Mouse (Mus musculus): Measurements from ENCODE around the gene Slc30a3. TPM values are rescaled to one million over a fixed set of nuclear protein-coding genes. Genes with fewer than 3 reads are reported as not detected.

The Slc30a3 gene
- not detected in 2 replicates for total RNA-seq (2023)

GRCm38 (mm10) chr5:31108000-31108490 lies at the start of gene Slc30a3:
TSS of gene Slc30a3 (minus strand) at chr5:31108237.

GRCm38 (mm10) chr5:31154152-31154553 lies 46.1 kb upstream of the Slc30a3 start, which contains the start of gene Mpv17:
TSS of gene Mpv17 (minus strand) at chr5:31154251.

GRCm38 (mm10) chr5:31138241-31138967 lies 30.4 kb upstream of the Slc30a3 start, which contains the start of gene Ucn:
TSS of gene Ucn (minus strand) at chr5:31138829.

GRCm38 (mm10) chr5:31116354-31116753 lies 8.3 kb upstream of the Slc30a3 start, which contains the start of gene Trim54:
TSS of gene Trim54 (plus strand) at chr5:31116712.

GRCm38 (mm10) chr5:31105814-31106335 lies 2.2 kb downstream of the Slc30a3 start, which contains the start of gene Dnajc5g:
TSS of gene Dnajc5g (plus strand) at chr5:31106285.

GRCm38 (mm10) chr5:31054261-31055215 lies 53.5 kb downstream of the Slc30a3 start, which contains the start of gene Cad:
TSS of gene Cad (plus strand) at chr5:31054780.

GRCm38 (mm10) chr5:31048763-31049641 lies 59.0 kb downstream of the Slc30a3 start, which contains the start of gene Slc5a6:
TSS of gene Slc5a6 (minus strand) at chr5:31048924.

GRCm38 (mm10) chr5:31047848-31048762 lies 59.9 kb downstream of the Slc30a3 start, which contains the start of gene Atraid:
TSS of gene Atraid (plus strand) at chr5:31048312.

Other genes starting within 250 kb of the Slc30a3 start
- 21.9 and 30.1 TPM in 2 replicates for gene Tmem214, start 240.2 kb downstream of the Slc30a3 start, total RNA-seq (2023)
- 3.1 and 4.6 TPM in 2 replicates for gene Agbl5, start 219.5 kb downstream of the Slc30a3 start, total RNA-seq (2023)
- 105 and 129 TPM in 2 replicates for gene Ost4, start 200.4 kb downstream of the Slc30a3 start, total RNA-seq (2023)
- 22.9 and 23.7 TPM in 2 replicates for gene Emilin1, start 194.8 kb downstream of the Slc30a3 start, total RNA-seq (2023)
- gene Khk, start 186.8 kb downstream of the Slc30a3 start, total RNA-seq (2023), result 28.9 and 31.7 TPM in 2 replicates
- gene Cgref1, start 162.6 kb downstream of the Slc30a3 start, total RNA-seq (2023), result 0.98 TPM in 1 of 2 replicates, not detected in the other
- 430 and 600 TPM in 2 replicates for gene Preb, start 147.9 kb downstream of the Slc30a3 start, total RNA-seq (2023)
- gene Tcf23, start 139.6 kb downstream of the Slc30a3 start, total RNA-seq (2023), result not detected in 2 replicates
- gene Atraid, start 59.9 kb downstream of the Slc30a3 start, total RNA-seq (2023), result 11.6 and 17.1 TPM in 2 replicates
- gene Slc5a6, start 59.3 kb downstream of the Slc30a3 start, total RNA-seq (2023), result 2.4 and 3.3 TPM in 2 replicates
- 8.2 and 20.3 TPM in 2 replicates for gene Cad, start 53.5 kb downstream of the Slc30a3 start, total RNA-seq (2023)
- gene Dnajc5g, start 2.0 kb downstream of the Slc30a3 start, total RNA-seq (2023), result not detected in 2 replicates
- not detected in 2 replicates for gene Trim54, start 8.5 kb upstream of the Slc30a3 start, total RNA-seq (2023)
- not detected in 2 replicates for gene Ucn, start 30.6 kb upstream of the Slc30a3 start, total RNA-seq (2023)
- gene Mpv17, start 46.0 kb upstream of the Slc30a3 start, total RNA-seq (2023), result 7.0 and 7.6 TPM in 2 replicates
- 0.93 and 2.1 TPM in 2 replicates for gene Gm29609, start 71.7 kb upstream of the Slc30a3 start, total RNA-seq (2023)
- gene Gtf3c2, start 71.9 kb upstream of the Slc30a3 start, total RNA-seq (2023), result 88.6 and 97.9 TPM in 2 replicates
- gene Snx17, start 85.0 kb upstream of the Slc30a3 start, total RNA-seq (2023), result 52.6 and 61.7 TPM in 2 replicates
- 16.3 and 17.5 TPM in 2 replicates for gene Eif2b4, start 85.2 kb upstream of the Slc30a3 start, total RNA-seq (2023)
- 29.5 and 34.6 TPM in 2 replicates for gene Zfp513, start 94.1 kb upstream of the Slc30a3 start, total RNA-seq (2023)
- gene Ppm1g, start 112.5 kb upstream of the Slc30a3 start, total RNA-seq (2023), result 69.4 and 76.5 TPM in 2 replicates
- 228 and 242 TPM in 2 replicates for gene Nrbp1, start 132.6 kb upstream of the Slc30a3 start, total RNA-seq (2023)
- 0.79 TPM in 1 of 2 replicates, not detected in the other for gene Gm9970, start 133.0 kb upstream of the Slc30a3 start, total RNA-seq (2023)
- gene Krtcap3, start 143.5 kb upstream of the Slc30a3 start, total RNA-seq (2023), result 7.4 and 9.2 TPM in 2 replicates
- 4.3 and 7.5 TPM in 2 replicates for gene Ift172, start 182.9 kb upstream of the Slc30a3 start, total RNA-seq (2023)
- not detected in 2 replicates for gene Fndc4, start 187.8 kb upstream of the Slc30a3 start, total RNA-seq (2023)
- not detected in 2 replicates for gene Gckr, start 189.2 kb upstream of the Slc30a3 start, total RNA-seq (2023)

Measured in neutrophil, adult 65 days (primary cell).